Mouse (Mus musculus) hindbrain, embryonic 13.5 days (tissue): Measurements from ENCODE around the gene Acvr1b. TPM values are rescaled to one million over a fixed set of nuclear protein-coding genes. Genes with fewer than 3 reads are reported as not detected.

Experiments
- microRNA-seq: library from miRNA; unstranded; fragments of <30 nt; microRNA quantifications from one replicate; pipeline ENCODE4, GENCODE M21; 2016
- polyA plus RNA-seq: library from polyadenylated mRNA; unstranded; fragments of >200 nt; fragmentation: Nextera tagmentation; extraction: Ambion mirVana; gene quantifications from 2 replicates; pipeline ENCODE4 v1.2.1, GENCODE M21; 2015

Acvr1b gene
- polyA plus RNA-seq, 1 experiment from 2014 or later = 20.5 TPM

Small RNAs within 50 kb of the gene (microRNA-seq; reads per million reads assigned to microRNA genes)
- gene Mir6962 = 2.6 reads per million, percentile 3 among the genes with 10 or more reads in this experiment

Other genes with a start within 250 kb of the Acvr1b start
- not detected in 2 replicates for gene Gm47841, start 126.7 kb upstream of the Acvr1b start, polyA plus RNA-seq
- 0.16 and 0.23 TPM in 2 replicates for gene Fignl2, start 95.5 kb upstream of the Acvr1b start, polyA plus RNA-seq
- not detected in 2 replicates for gene Ankrd33, start 58.3 kb upstream of the Acvr1b start, polyA plus RNA-seq
- 7.9 and 8.6 TPM in 2 replicates for gene Acvrl1, start 45.5 kb upstream of the Acvr1b start, polyA plus RNA-seq
- 1.7 and 1.8 TPM in 2 replicates for gene Grasp, start 50.1 kb downstream of the Acvr1b start, polyA plus RNA-seq
- 4.9 and 5.0 TPM in 2 replicates for gene Nr4a1, start 80.2 kb downstream of the Acvr1b start, polyA plus RNA-seq
- gene Atg101, start 110.2 kb downstream of the Acvr1b start, polyA plus RNA-seq = 82.9 and 84.6 TPM in 2 replicates
- gene 6030408B16Rik, start 119.1 kb downstream of the Acvr1b start, polyA plus RNA-seq = 0.56 and 0.66 TPM in 2 replicates
- 0.09 and 0.10 TPM in 2 replicates for gene Krt80, start 196.1 kb downstream of the Acvr1b start, polyA plus RNA-seq
- 0.77 and 0.88 TPM in 2 replicates for gene Krt7, start 237.0 kb downstream of the Acvr1b start, polyA plus RNA-seq